Mouse (Mus musculus) C2C12 (cell line): ENCODE measurements at regions not wholly inside any gene's neighbourhood (a gene's known extent, or its start where the extent isn't known, plus 50 kb on each side); places are given as distances from the start of the nearest gene placed in this dataset.

Source experiments
- CEBPB ChIP-seq: IDR thresholded peaks from one replicate; pipeline ENCODE4 v1.6.1; 2011; ENCODE audit warnings: low read depth, mild to moderate bottlenecking, control low read depth, moderate library complexity
- CTCF ChIP-seq: IDR thresholded peaks from one replicate; pipeline ENCODE4 v1.5.1; 2011; ENCODE audit not compliant: control insufficient read depth, insufficient read depth, insufficient read length
- MAX ChIP-seq: IDR thresholded peaks from one replicate; pipeline ENCODE4 v1.6.1; 2011; ENCODE audit warnings: mild to moderate bottlenecking, control low read depth
- MYOD1 ChIP-seq: IDR thresholded peaks from one replicate; pipeline ENCODE4 v1.6.1; 2011; ENCODE audit warnings: low read depth; ENCODE audit not compliant: control insufficient read depth, insufficient read length
- MYOG ChIP-seq: IDR thresholded peaks from one replicate; pipeline ENCODE4 v1.6.1; 2011; ENCODE audit not compliant: control insufficient read depth, insufficient read length; ENCODE audit errors: extremely low read depth
- USF1 ChIP-seq: IDR thresholded peaks from one replicate; pipeline ENCODE4 v1.6.1; 2011; ENCODE audit warnings: low read depth, mild to moderate bottlenecking, control low read depth, moderate library complexity

- TF ChIP-seq MAX: no peak
- no peak for TF ChIP-seq CTCF
- TF ChIP-seq MYOD1: no peak
- no peak for TF ChIP-seq MYOG
- TF ChIP-seq USF1: no peak
- no peak for TF ChIP-seq CEBPB
These were observed 348.6 kb upstream of the Cd180 start for GRCm38 (mm10) chr13:102344606-102345269.
